Mouse (Mus musculus) cerebellum, adult 18-20 months (tissue): ENCODE measurements at regions not wholly inside any gene's neighbourhood (a gene's known extent, or its start where the extent isn't known, plus 50 kb on each side); places are given as distances from the start of the nearest gene placed in this dataset.
A peak's percentile ranks its signal among the peaks of the same experiment; 100 is the strongest.

Source experiments
- DNase-seq, 2 experiments: peaks; one replicate each; pipeline ENCODE4 v3.0.0; 2021

- DNase-seq = no peak
Measured at GRCm38 (mm10) chr2:139147004-139147403, 346.7 kb upstream of the Sptlc3 start.

GRCm38 (mm10) chr2:139179641-139180040 lies 314.1 kb upstream of the Sptlc3 start:
- peak; percentile 30 to 35 for DNase-seq

GRCm38 (mm10) chr2:139198281-139198680 lies 295.4 kb upstream of the Sptlc3 start:
- DNase-seq = peak; percentile 57 to 61

GRCm38 (mm10) chr2:139207649-139208048 lies 286.1 kb upstream of the Sptlc3 start:
- no peak for DNase-seq

- DNase-seq = peak in 1 of 2 experiments; percentile 17
Measured at GRCm38 (mm10) chr2:139220757-139221400, 272.8 kb upstream of the Sptlc3 start.

- no peak for DNase-seq
Measured at GRCm38 (mm10) chr2:139230453-139230852, 263.3 kb upstream of the Sptlc3 start.

GRCm38 (mm10) chr2:139250138-139250537 lies 243.6 kb upstream of the Sptlc3 start:
- no peak for DNase-seq

GRCm38 (mm10) chr2:139267119-139267518 lies 226.6 kb upstream of the Sptlc3 start:
- DNase-seq = no peak

- peak; percentile 80 to 83 for DNase-seq
Measured at GRCm38 (mm10) chr2:139276581-139276980, 217.1 kb upstream of the Sptlc3 start.

- DNase-seq = peak; percentile 86 to 94
Measured at GRCm38 (mm10) chr2:139277571-139277970, 216.1 kb upstream of the Sptlc3 start.

- no peak for DNase-seq
Measured at GRCm38 (mm10) chr2:139281056-139281455, 212.7 kb upstream of the Sptlc3 start.

GRCm38 (mm10) chr2:139284315-139284714 lies 209.4 kb upstream of the Sptlc3 start:
- peak in 1 of 2 experiments; percentile 37 for DNase-seq

GRCm38 (mm10) chr2:139286446-139286845 lies 207.3 kb upstream of the Sptlc3 start:
- no peak for DNase-seq

- DNase-seq = no peak
Measured at GRCm38 (mm10) chr2:139298541-139299152, 195.1 kb upstream of the Sptlc3 start.

- DNase-seq = peak; percentile 82 to 91
Measured at GRCm38 (mm10) chr2:139311401-139311812, 182.3 kb upstream of the Sptlc3 start.

- peak in 1 of 2 experiments; percentile 32 for DNase-seq
Measured at GRCm38 (mm10) chr2:139312053-139312452, 181.7 kb upstream of the Sptlc3 start.

GRCm38 (mm10) chr2:139322509-139322908 lies 171.2 kb upstream of the Sptlc3 start:
- peak in 1 of 2 experiments; percentile 40 for DNase-seq

GRCm38 (mm10) chr2:139325501-139325900 lies 168.2 kb upstream of the Sptlc3 start:
- no peak for DNase-seq

- DNase-seq = no peak
Measured at GRCm38 (mm10) chr2:139334681-139335080, 159.0 kb upstream of the Sptlc3 start.

- no peak for DNase-seq
Measured at GRCm38 (mm10) chr2:139338240-139338639, 155.5 kb upstream of the Sptlc3 start.

- DNase-seq = peak; percentile 72 to 82
Measured at GRCm38 (mm10) chr2:139356280-139357010, 137.3 kb upstream of the Sptlc3 start.

GRCm38 (mm10) chr2:139362245-139362847 lies 131.4 kb upstream of the Sptlc3 start:
- DNase-seq = peak; percentile 62 to 65

GRCm38 (mm10) chr2:139370070-139370469 lies 123.6 kb upstream of the Sptlc3 start:
- DNase-seq = peak in 1 of 2 experiments; percentile 24
